11 mouse cellular contexts compared by ENCODE assay signal in the genomic region with DNA sequence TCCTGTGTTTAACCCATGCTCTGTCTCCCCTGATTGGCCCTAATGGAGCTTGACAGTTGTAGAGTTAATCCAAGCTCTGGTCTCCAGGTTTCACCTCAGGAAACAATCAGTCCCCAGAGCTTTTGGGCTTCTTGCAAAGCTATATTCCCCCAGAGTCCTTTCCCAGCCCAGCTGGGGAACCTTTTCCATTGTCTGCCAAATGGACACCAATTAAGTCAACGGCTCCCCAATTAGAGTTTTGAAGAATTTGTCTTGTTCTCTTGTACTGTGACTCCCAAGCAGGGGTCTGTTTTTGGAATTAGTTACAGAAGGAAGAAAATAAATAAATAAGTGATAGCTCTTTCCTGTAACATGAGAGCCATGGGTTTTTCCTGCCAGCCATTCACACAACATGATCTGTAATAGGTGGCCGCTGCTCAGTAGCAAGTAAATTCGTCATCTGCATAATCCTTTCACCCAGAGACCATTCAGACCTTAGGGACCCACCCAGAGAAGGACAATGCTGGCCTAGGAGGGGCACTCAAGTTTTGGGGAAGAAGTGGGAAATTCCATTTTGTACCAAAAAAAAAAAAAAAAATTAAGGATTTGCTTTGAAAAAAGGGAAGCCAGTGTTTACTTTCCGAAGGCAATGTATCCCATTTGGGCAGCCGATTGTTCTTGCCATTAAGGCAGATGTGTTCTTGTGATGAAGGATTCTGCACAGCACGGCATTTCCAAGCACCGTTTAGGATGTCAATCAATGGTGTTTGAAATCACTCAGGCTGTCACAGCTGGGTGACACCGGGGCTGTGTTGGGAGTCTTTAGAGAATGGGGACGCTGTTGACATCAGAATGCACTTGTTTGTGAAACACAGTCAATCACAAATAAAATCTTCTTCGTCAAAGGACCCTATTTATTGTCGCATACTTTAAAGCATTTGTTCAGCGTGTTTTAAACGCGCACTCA.
DNase-seq lines count a peak whose midpoint lies in the region; ATAC-seq and TF ChIP-seq lines count a peak whose summit lies in the region.
"Had no signal": no experiment of that assay in that cellular context is flagged by ENCODE, and none has a peak within 500 bp of the region (broad histone marks: within the 10 kb centered on the region; RNA-seq: fewer than 3 reads in every experiment).

No protein-coding gene starts in this region.

- H3K4me3 ChIP-seq in kidney, embryonic 15.5 days (replicated peaks), result no peak overlapping the region
- no peak overlapping the region for H3K4me3 ChIP-seq in midbrain, postnatal 0 days (ENCODE audit: low read depth, low read length)

- no peaks in the 10 kb centered on the region for H3K36me3 ChIP-seq in kidney, embryonic 15.5 days
- H3K36me3 ChIP-seq in midbrain, postnatal 0 days (ENCODE audit: insufficient read depth, low read length), result no peaks in the 10 kb centered on the region

- TF ChIP-seq CTCF in midbrain, postnatal 0 days (IDR thresholded peaks at IDR 0.05), result no peak

- no peak overlapping the region for H3K4me2 ChIP-seq in kidney, embryonic 15.5 days
- 0 out of 2 replicates have a peak overlapping the region, but pooled peaks have one; percentile 20 for H3K4me2 ChIP-seq in midbrain, postnatal 0 days (ENCODE audit: low read depth, low read length, poor library complexity, severe bottlenecking)

- no peaks in the 10 kb centered on the region for H3K9me3 ChIP-seq in kidney, embryonic 15.5 days (replicated peaks)
- H3K9me3 ChIP-seq in midbrain, postnatal 0 days (ENCODE audit: low read length), result no peaks in the 10 kb centered on the region

- H3K27me3 ChIP-seq in kidney, embryonic 15.5 days, result no peaks in the 10 kb centered on the region
- H3K27me3 ChIP-seq in midbrain, postnatal 0 days (ENCODE audit: insufficient read depth, low read length), result no peaks in the 10 kb centered on the region

- peaks cover 12% of the 10 kb centered on the region for H3K4me1 ChIP-seq in kidney, embryonic 15.5 days
- no peaks in the 10 kb centered on the region for H3K4me1 ChIP-seq in midbrain, postnatal 0 days (ENCODE audit: insufficient read depth, low read length)

- no peak for DNase-seq in kidney, adult 9 months
- DNase-seq in embryo, embryonic 11 days, result peak; percentile 49
- DNase-seq in forelimb bud, embryonic 11.5 days (ENCODE audit: low read depth, low spot score), result peak; percentile 27
- DNase-seq in midbrain, postnatal 0 days (ENCODE audit: low spot score), result no peak
- DNase-seq in cerebellum, postnatal 25 days, result no peak
- DNase-seq in urinary bladder, adult 2 months (ENCODE audit: low spot score), result no peak
- DNase-seq: gastrocnemius, postnatal 14 days; thymus, postnatal 36 days had no signal

- 29% methylated on average over 14 of the region's 14 CpGs for WGBS in kidney, embryonic 15.5 days
- WGBS in midbrain, postnatal 0 days, result 12% methylated on average over 14 of the region's 14 CpGs

- no peak for ATAC-seq in kidney, embryonic 15.5 days (replicated peaks; ENCODE audit: low FRiP score)
- no peak for ATAC-seq in midbrain, postnatal 0 days (ENCODE audit: low FRiP score)
- ATAC-seq in inflammation-experienced regulatory T-cells, adult 6 months, result no peak
- ATAC-seq: intestine, embryonic 16.5 days had no signal

- peak overlapping the region; percentile 30; the same call in 1 of the 2 replicates for H3K27ac ChIP-seq in kidney, embryonic 15.5 days
- H3K27ac ChIP-seq in midbrain, postnatal 0 days (ENCODE audit: low read depth, low read length), result no peak overlapping the region

- no peak overlapping the region for H3K9ac ChIP-seq in kidney, embryonic 15.5 days
- H3K9ac ChIP-seq in midbrain, postnatal 0 days (replicated peaks; ENCODE audit: low read length, poor library complexity, severe bottlenecking), result 0 out of 2 replicates have a peak overlapping the region, but pooled peaks have one; percentile 19

Comparison
In these comparisons a context has a peak if more than half of its experiments do, and no peak if none do; other contexts are left out.
1. DNase-seq: peak in embryo, embryonic 11 days (single experiment) and forelimb bud, embryonic 11.5 days (single experiment); none in kidney, adult 9 months (single experiment), midbrain, postnatal 0 days (single experiment), cerebellum, postnatal 25 days (0 of 2) and urinary bladder, adult 2 months (single experiment).